Comparison of ENCODE assay signal across 14 mouse cellular contexts in genomic region chr2:34084513-34084912, GRCm38 (mm10).
DNase-seq lines count a peak whose midpoint lies in the region; ATAC-seq lines count a peak whose summit lies in the region.
"Had no signal": no experiment of that assay in that cellular context is flagged by ENCODE, and none has a peak within 500 bp of the region (broad histone marks: within the 10 kb centered on the region; RNA-seq: fewer than 3 reads in every experiment).

No protein-coding gene starts in this region.

- peak; percentile 65 for DNase-seq in hindbrain, embryonic 11.5 days (ENCODE audit: low spot score)
- peak; percentile 66 for DNase-seq in Muller cell, postnatal 12 days (ENCODE audit: inconsistent ontology term)
- DNase-seq in left cerebral cortex, adult 9 months (ENCODE audit: low spot score in 2 of 2) = peak; percentile 30 to 37
- no peak for DNase-seq in kidney, postnatal 4 days
- no peak for DNase-seq in thymus, postnatal 10 days (ENCODE audit: low spot score in 2 of 2)
- DNase-seq in spleen, postnatal 14 days (ENCODE audit: low spot score in 2 of 2) = no peak
- DNase-seq: heart, adult 11 months; heart, postnatal 36 days; kidney, adult 8-10 months; spleen, adult 18-20 months; thymus, postnatal 14 days had no signal

- H3K4me3 ChIP-seq in hindbrain, embryonic 11.5 days (ENCODE audit: low read depth, low read length) = no peak overlapping the region
- no peak overlapping the region for H3K4me3 ChIP-seq in hindbrain, embryonic 16.5 days (ENCODE audit: low read length)
- no peak overlapping the region for H3K4me3 ChIP-seq in forebrain, embryonic 15.5 days
- H3K4me3 ChIP-seq: liver, embryonic 12.5 days had no signal

- no peaks in the 10 kb centered on the region for H3K9me3 ChIP-seq in hindbrain, embryonic 11.5 days (ENCODE audit: control insufficient read depth, low read length)
- H3K9me3 ChIP-seq in hindbrain, embryonic 16.5 days (ENCODE audit: control insufficient read depth, low read length) = no peaks in the 10 kb centered on the region
- H3K9me3 ChIP-seq in forebrain, embryonic 15.5 days = no peaks in the 10 kb centered on the region
- H3K9me3 ChIP-seq: liver, embryonic 12.5 days had no signal

- no peaks in the 10 kb centered on the region for H3K36me3 ChIP-seq in hindbrain, embryonic 11.5 days (ENCODE audit: control insufficient read depth, insufficient read depth, low read length)
- H3K36me3 ChIP-seq in hindbrain, embryonic 16.5 days (ENCODE audit: control insufficient read depth, insufficient read depth, low read length) = no peaks in the 10 kb centered on the region
- H3K36me3 ChIP-seq in forebrain, embryonic 15.5 days = no peaks in the 10 kb centered on the region
- H3K36me3 ChIP-seq: liver, embryonic 12.5 days had no signal

- H3K27ac ChIP-seq in hindbrain, embryonic 11.5 days (ENCODE audit: low read depth, low read length) = no peak overlapping the region
- H3K27ac ChIP-seq in hindbrain, embryonic 16.5 days (ENCODE audit: low read depth, low read length) = no peak overlapping the region
- H3K27ac ChIP-seq in forebrain, embryonic 15.5 days (replicated peaks) = no peak overlapping the region
- H3K27ac ChIP-seq: liver, embryonic 12.5 days had no signal

- peak; percentile 67 for ATAC-seq in hindbrain, embryonic 11.5 days (ENCODE audit: low FRiP score)
- ATAC-seq in hindbrain, embryonic 16.5 days = no peak
- ATAC-seq in forebrain, embryonic 15.5 days (replicated peaks) = peak; percentile 77
- ATAC-seq: liver, embryonic 12.5 days had no signal

- H3K4me2 ChIP-seq in hindbrain, embryonic 11.5 days (replicated peaks; ENCODE audit: low read depth, low read length) = no peak overlapping the region
- no peak overlapping the region for H3K4me2 ChIP-seq in hindbrain, embryonic 16.5 days (ENCODE audit: low read length)
- no peak overlapping the region for H3K4me2 ChIP-seq in forebrain, embryonic 15.5 days (replicated peaks)
- H3K4me2 ChIP-seq: liver, embryonic 12.5 days had no signal

- 74% methylated on average over 1 of the region's 1 CpGs for WGBS in hindbrain, embryonic 11.5 days
- WGBS in hindbrain, embryonic 16.5 days = 56% methylated on average over 1 of the region's 1 CpGs
- 67% methylated on average over 1 of the region's 1 CpGs for WGBS in forebrain, embryonic 15.5 days

- no peaks in the 10 kb centered on the region for H3K27me3 ChIP-seq in hindbrain, embryonic 11.5 days (ENCODE audit: control insufficient read depth, insufficient read depth, low read length)
- no peaks in the 10 kb centered on the region for H3K27me3 ChIP-seq in hindbrain, embryonic 16.5 days (replicated peaks; ENCODE audit: control insufficient read depth, insufficient read depth, low read length)
- no peaks in the 10 kb centered on the region for H3K27me3 ChIP-seq in forebrain, embryonic 15.5 days
- H3K27me3 ChIP-seq: liver, embryonic 12.5 days had no signal

- H3K4me1 ChIP-seq in hindbrain, embryonic 11.5 days (replicated peaks; ENCODE audit: control insufficient read depth, insufficient read depth, low read length) = peaks cover 5% of the 10 kb centered on the region
- H3K4me1 ChIP-seq in hindbrain, embryonic 16.5 days (ENCODE audit: control insufficient read depth, insufficient read depth, low read depth, low read length) = no peaks in the 10 kb centered on the region
- peaks cover 19% of the 10 kb centered on the region for H3K4me1 ChIP-seq in forebrain, embryonic 15.5 days
- H3K4me1 ChIP-seq: liver, embryonic 12.5 days had no signal

- no peak overlapping the region for H3K9ac ChIP-seq in hindbrain, embryonic 11.5 days (ENCODE audit: low read depth, low read length)
- no peak overlapping the region for H3K9ac ChIP-seq in hindbrain, embryonic 16.5 days (ENCODE audit: low read depth, low read length)
- H3K9ac ChIP-seq in forebrain, embryonic 15.5 days (replicated peaks) = no peak overlapping the region
- H3K9ac ChIP-seq: liver, embryonic 12.5 days had no signal

Comparison
In these comparisons a context has a peak if more than half of its experiments do, and no peak if none do; other contexts are left out.
1. DNase-seq: peak in hindbrain, embryonic 11.5 days (single experiment), Muller cell, postnatal 12 days (single experiment) and left cerebral cortex, adult 9 months (2 of 2); none in kidney, postnatal 4 days (0 of 2), thymus, postnatal 10 days (0 of 2) and spleen, postnatal 14 days (0 of 2).